Mouse (Mus musculus): ENCODE results near the gene Vars. TPM values are rescaled to one million over a fixed set of nuclear protein-coding genes. Genes with fewer than 3 reads are reported as not detected.
A peak's percentile ranks its signal among the peaks of the same experiment; 100 is the strongest.

Gene Vars
- polyA plus RNA-seq, 1 experiment from 2014 or later: 51.4 TPM

DNA sequence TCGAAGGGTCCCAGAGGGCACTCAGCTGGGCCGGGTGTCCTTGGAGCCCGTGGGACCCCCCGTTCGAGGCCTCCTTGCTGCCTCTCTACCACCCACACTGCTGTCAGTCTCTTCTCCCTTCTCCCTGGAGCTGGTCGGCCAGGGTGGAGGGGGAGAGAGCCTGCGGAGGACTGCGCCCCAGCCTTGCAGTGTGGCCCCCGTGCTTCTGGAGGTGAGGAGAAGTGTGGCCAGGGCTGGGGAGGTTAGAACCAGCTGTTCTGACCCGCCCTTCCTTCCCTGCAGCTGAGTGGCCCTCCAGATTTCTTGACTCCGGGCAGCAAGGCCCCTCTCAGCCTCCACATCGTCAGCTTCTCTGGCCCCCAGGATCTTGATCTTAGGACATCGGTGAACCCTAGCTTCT, 23.5 kb downstream of the Vars start:
- Histone ChIP-seq H3K4me2 (ENCODE audit: low read depth, low read length) (no peak overlapping the region), H3K9me3 (ENCODE audit: control insufficient read depth, low read length) (no peaks in the 10 kb centered on the region), H3K9ac (replicated peaks; ENCODE audit: low read depth, low read length) (no peak overlapping the region), H3K27ac (ENCODE audit: low read depth, low read length) (no peak overlapping the region), H3K4me3 (ENCODE audit: low read depth, low read length) (no peak overlapping the region), H3K36me3 (ENCODE audit: control insufficient read depth, insufficient read depth, low read length) (no peaks in the 10 kb centered on the region), H3K4me1 (ENCODE audit: control insufficient read depth, insufficient read depth, low read length) (no peaks in the 10 kb centered on the region), H3K27me3 (ENCODE audit: control insufficient read depth, insufficient read depth, low read length) (no peaks in the 10 kb centered on the region)
- ATAC-seq (ENCODE audit: low read depth): no peak
- 82% methylated on average over 13 of the region's 13 CpGs for WGBS

DNA sequence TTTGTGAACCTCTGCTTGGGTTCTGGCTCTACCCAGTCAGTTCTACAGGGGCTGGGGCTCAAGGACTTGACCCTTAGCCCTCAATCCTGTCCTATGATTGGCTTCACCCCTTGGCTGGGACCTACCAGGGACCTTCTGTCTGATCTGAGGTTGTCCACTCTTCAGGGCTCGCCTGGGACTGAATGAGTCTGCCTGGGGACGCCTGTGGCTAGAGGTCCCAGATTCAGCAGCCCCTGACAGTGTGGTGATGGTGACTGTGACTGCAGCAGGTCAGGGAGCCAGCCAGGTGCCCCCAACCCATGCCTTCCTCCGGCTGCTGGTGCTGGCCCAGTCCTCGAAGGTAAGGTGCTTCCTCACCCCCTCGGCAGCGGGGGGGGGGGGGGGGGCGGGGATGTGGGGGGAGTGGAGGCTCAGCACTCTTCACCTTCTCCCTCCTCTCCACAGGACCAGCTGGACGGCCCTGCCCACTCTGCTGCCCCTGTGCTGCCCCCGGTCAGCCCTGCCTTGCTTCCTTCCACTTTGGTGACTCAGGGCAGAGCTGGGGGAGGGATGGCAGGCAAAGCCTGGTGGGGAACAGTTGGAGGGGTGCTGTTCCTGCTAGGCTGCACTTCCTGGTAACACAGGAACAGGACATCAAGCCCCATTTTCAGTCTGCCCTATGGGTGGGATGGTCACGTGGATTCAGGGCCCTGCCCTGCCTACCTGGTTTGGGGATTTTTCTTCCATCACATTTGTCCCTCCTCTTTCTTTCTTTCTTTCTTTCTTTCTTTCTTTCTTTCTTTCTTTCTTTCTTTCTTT, 24.1 kb downstream of the Vars start:
- no peak overlapping the region for H3K4me3 ChIP-seq (ENCODE audit: low read depth, low read length)
- 0 out of 2 replicates have a peak, but pooled peaks cover 2% of the 10 kb centered on the region for H3K4me1 ChIP-seq (ENCODE audit: control insufficient read depth, insufficient read depth, low read length)
- no peak overlapping the region for H3K4me2 ChIP-seq (ENCODE audit: low read depth, low read length)
- no peaks in the 10 kb centered on the region for H3K27me3 ChIP-seq (ENCODE audit: control insufficient read depth, insufficient read depth, low read length)
- no peak for ATAC-seq (ENCODE audit: low read depth)
- H3K9me3 ChIP-seq (ENCODE audit: control insufficient read depth, low read length): no peaks in the 10 kb centered on the region
- no peak overlapping the region for H3K27ac ChIP-seq (ENCODE audit: low read depth, low read length)
- 78% methylated on average over 5 of the region's 10 CpGs for WGBS
- no peak overlapping the region for H3K9ac ChIP-seq (replicated peaks; ENCODE audit: low read depth, low read length)
- H3K36me3 ChIP-seq (ENCODE audit: control insufficient read depth, insufficient read depth, low read length): no peaks in the 10 kb centered on the region

GRCm38 (mm10) chr17:35026206-35026605, 25.4 kb downstream of the Vars start:
- Histone ChIP-seq H3K27me3 (ENCODE audit: control insufficient read depth, insufficient read depth, low read length) (no peaks in the 10 kb centered on the region), H3K27ac (ENCODE audit: low read depth, low read length) (no peak overlapping the region), H3K9ac (replicated peaks; ENCODE audit: low read depth, low read length) (no peak overlapping the region), H3K4me3 (ENCODE audit: low read depth, low read length) (no peak overlapping the region), H3K4me1 (ENCODE audit: control insufficient read depth, insufficient read depth, low read length) (0 out of 2 replicates have a peak, but pooled peaks cover 2% of the 10 kb centered on the region), H3K9me3 (ENCODE audit: control insufficient read depth, low read length) (no peaks in the 10 kb centered on the region), H3K4me2 (ENCODE audit: low read depth, low read length) (no peak overlapping the region), H3K36me3 (ENCODE audit: control insufficient read depth, insufficient read depth, low read length) (no peaks in the 10 kb centered on the region)
- no peak for ATAC-seq (ENCODE audit: low read depth)
- WGBS: 87% methylated on average over 5 of the region's 5 CpGs

DNA sequence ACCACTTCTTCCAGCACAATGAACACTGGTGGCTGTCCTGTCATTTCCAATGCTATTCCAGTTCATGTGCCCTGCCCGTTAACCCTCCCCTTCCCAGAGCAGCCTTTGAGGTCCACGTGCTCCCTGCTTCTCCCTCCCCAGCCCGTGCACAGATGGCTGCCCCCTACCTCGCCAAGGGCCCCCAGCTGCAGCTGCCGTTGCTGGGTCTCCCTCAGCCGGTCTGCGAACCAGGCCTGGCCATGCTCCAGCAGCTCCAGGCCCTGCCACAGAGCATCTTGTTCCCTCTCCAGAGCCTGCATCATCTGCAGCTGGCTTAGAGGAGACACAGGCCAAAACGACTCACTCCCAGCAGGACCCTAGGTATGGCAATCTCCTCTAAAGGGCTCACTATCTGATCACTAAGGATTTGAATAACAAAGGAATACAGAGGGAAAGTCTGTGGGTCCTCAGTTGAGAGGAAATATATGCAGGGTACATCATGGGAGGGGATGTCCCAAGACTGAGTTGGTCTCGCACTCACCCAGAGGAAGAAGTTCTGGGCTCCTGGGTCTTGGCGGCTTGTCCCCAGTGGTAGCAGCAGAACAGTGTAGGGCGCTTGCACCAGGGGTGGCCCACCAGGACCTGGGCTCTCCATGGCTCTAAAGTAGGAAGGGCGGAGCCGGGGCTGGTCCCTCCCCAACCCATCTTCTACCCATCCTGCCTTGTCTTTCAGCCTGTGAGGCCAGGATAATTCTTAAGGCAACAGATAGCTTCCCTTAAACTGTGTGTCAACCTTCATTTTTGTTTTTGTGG, 26.7 kb downstream of the Vars start, which contains the start of gene Sapcd1:
Sapcd1 (minus strand) TSS at position 740 of the 792 bp plus-strand sequence.
- 0 out of 2 replicates have a peak, but pooled peaks cover 2% of the 10 kb centered on the region for H3K4me1 ChIP-seq (ENCODE audit: control insufficient read depth, insufficient read depth, low read length)
- H3K9ac ChIP-seq (replicated peaks; ENCODE audit: low read depth, low read length): peak within 1 kb of the TSS; percentile 21; the same call in 1 of the 2 replicates
- H3K27me3 ChIP-seq (ENCODE audit: control insufficient read depth, insufficient read depth, low read length): no peaks in the 10 kb centered on the region
- H3K9me3 ChIP-seq (ENCODE audit: control insufficient read depth, low read length): no peaks in the 10 kb centered on the region
- H3K4me3 ChIP-seq (ENCODE audit: low read depth, low read length): no peak within 1 kb of the TSS
- no peaks in the 10 kb centered on the region for H3K36me3 ChIP-seq (ENCODE audit: control insufficient read depth, insufficient read depth, low read length)
- H3K27ac ChIP-seq (ENCODE audit: low read depth, low read length): peak within 1 kb of the TSS; percentile 3
- peak; percentile 71; the same call in 1 of the 2 replicates for ATAC-seq (ENCODE audit: low read depth)
- 27% methylated on average over 13 of the region's 13 CpGs for WGBS
- H3K4me2 ChIP-seq (ENCODE audit: low read depth, low read length): no peak within 1 kb of the TSS; the same call in 1 of the 2 replicates

GRCm38 (mm10) chr17:35028315-35028714, 27.5 kb downstream of the Vars start:
- Histone ChIP-seq H3K27me3 (ENCODE audit: control insufficient read depth, insufficient read depth, low read length) (no peaks in the 10 kb centered on the region), H3K27ac (ENCODE audit: low read depth, low read length) (no peak overlapping the region)
- WGBS: 92% methylated on average over 2 of the region's 2 CpGs

GRCm38 (mm10) chr17:35029691-35030532, 29.1 kb downstream of the Vars start:
- Histone ChIP-seq H3K4me2 (ENCODE audit: low read depth, low read length) (peak overlapping the region; percentile 35), H3K27ac (ENCODE audit: low read depth, low read length) (no peak overlapping the region), H3K27me3 (ENCODE audit: control insufficient read depth, insufficient read depth, low read length) (no peaks in the 10 kb centered on the region), H3K36me3 (ENCODE audit: control insufficient read depth, insufficient read depth, low read length) (no peaks in the 10 kb centered on the region), H3K4me3 (ENCODE audit: low read depth, low read length) (no peak overlapping the region), H3K9me3 (ENCODE audit: control insufficient read depth, low read length) (no peaks in the 10 kb centered on the region), H3K4me1 (ENCODE audit: control insufficient read depth, insufficient read depth, low read length) (0 out of 2 replicates have a peak, but pooled peaks cover 2% of the 10 kb centered on the region), H3K9ac (replicated peaks; ENCODE audit: low read depth, low read length) (no peak overlapping the region; the same call in 1 of the 2 replicates)
- WGBS: 27% methylated on average over 19 of the region's 19 CpGs
- 0 out of 2 replicates have a peak, but pooled peaks have one; percentile 38 for ATAC-seq (ENCODE audit: low read depth)

More at GRCm38 (mm10) chr17:35028315-35028714, 27.5 kb downstream of the Vars start:
- ATAC-seq (ENCODE audit: low read depth): no peak
- Histone ChIP-seq H3K9ac (replicated peaks; ENCODE audit: low read depth, low read length) (no peak overlapping the region), H3K36me3 (ENCODE audit: control insufficient read depth, insufficient read depth, low read length) (no peaks in the 10 kb centered on the region), H3K9me3 (ENCODE audit: control insufficient read depth, low read length) (no peaks in the 10 kb centered on the region), H3K4me3 (ENCODE audit: low read depth, low read length) (no peak overlapping the region), H3K4me2 (ENCODE audit: low read depth, low read length) (no peak overlapping the region), H3K4me1 (ENCODE audit: control insufficient read depth, insufficient read depth, low read length) (0 out of 2 replicates have a peak, but pooled peaks cover 2% of the 10 kb centered on the region)

DNA sequence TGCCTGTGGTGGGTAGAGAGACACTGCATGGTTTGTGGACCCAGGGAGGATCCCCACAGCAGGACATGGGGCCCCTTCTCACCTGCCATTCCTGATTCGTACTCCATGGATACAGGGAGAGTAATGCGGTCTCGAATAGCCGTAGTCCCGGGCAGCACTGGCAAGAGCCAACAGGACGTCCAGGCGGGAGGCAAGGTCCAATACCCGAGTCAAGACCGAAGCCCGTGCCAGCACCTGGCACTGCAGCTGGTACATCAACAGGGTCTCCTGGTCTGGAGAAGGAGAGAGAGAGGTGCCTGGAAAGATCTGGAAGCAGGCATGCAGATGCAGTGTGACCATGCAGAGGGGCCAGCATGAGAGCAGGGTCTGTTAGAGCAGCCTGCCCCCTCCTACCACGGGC, 30.5 kb downstream of the Vars start:
- H3K4me1 ChIP-seq (ENCODE audit: control insufficient read depth, insufficient read depth, low read length): 0 out of 2 replicates have a peak, but pooled peaks cover 2% of the 10 kb centered on the region
- no peak for ATAC-seq (ENCODE audit: low read depth)
- H3K27me3 ChIP-seq (ENCODE audit: control insufficient read depth, insufficient read depth, low read length): no peaks in the 10 kb centered on the region
- WGBS: 88% methylated on average over 11 of the region's 11 CpGs
- no peak overlapping the region for H3K4me3 ChIP-seq (ENCODE audit: low read depth, low read length)
- no peak overlapping the region for H3K9ac ChIP-seq (replicated peaks; ENCODE audit: low read depth, low read length)
- H3K4me2 ChIP-seq (ENCODE audit: low read depth, low read length): no peak overlapping the region
- no peak overlapping the region for H3K27ac ChIP-seq (ENCODE audit: low read depth, low read length)
- no peaks in the 10 kb centered on the region for H3K9me3 ChIP-seq (ENCODE audit: control insufficient read depth, low read length)
- H3K36me3 ChIP-seq (ENCODE audit: control insufficient read depth, insufficient read depth, low read length): no peaks in the 10 kb centered on the region

DNA sequence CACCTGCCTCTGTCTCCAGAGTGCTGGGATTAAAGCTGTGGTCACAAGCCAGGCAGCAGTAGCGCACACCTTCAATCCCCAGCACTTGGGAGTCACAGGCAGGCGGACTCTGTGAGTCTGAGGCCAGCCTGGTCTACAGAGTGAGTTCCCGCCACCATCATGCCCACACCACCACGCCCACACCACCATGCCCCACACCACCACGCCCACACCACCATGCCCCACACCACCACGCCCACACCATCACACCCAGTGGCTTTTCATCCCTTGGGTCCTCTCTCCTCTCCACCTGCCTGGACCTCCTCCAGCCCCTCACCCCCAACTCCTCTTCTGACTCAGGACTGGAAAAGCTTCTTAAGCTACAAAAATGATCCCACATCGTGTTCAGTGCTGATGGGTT, 31.1 kb downstream of the Vars start:
- Histone ChIP-seq H3K27me3 (ENCODE audit: control insufficient read depth, insufficient read depth, low read length) (no peaks in the 10 kb centered on the region), H3K9ac (replicated peaks; ENCODE audit: low read depth, low read length) (no peak overlapping the region), H3K4me3 (ENCODE audit: low read depth, low read length) (no peak overlapping the region), H3K4me2 (ENCODE audit: low read depth, low read length) (no peak overlapping the region), H3K36me3 (ENCODE audit: control insufficient read depth, insufficient read depth, low read length) (no peaks in the 10 kb centered on the region), H3K4me1 (ENCODE audit: control insufficient read depth, insufficient read depth, low read length) (0 out of 2 replicates have a peak, but pooled peaks cover 2% of the 10 kb centered on the region), H3K9me3 (ENCODE audit: control insufficient read depth, low read length) (no peaks in the 10 kb centered on the region), H3K27ac (ENCODE audit: low read depth, low read length) (no peak overlapping the region)
- no peak for ATAC-seq (ENCODE audit: low read depth)
- 88% methylated on average over 7 of the region's 7 CpGs for WGBS

Data from neural tube, embryonic 14.5 days (tissue).